Comparison of ENCODE assay signal across 22 mouse cellular contexts in genomic region chr19:58043120-58043519, GRCm38 (mm10).
DNase-seq lines count a peak whose midpoint lies in the region; ATAC-seq and TF ChIP-seq lines count a peak whose summit lies in the region.
"Had no signal": no experiment of that assay in that cellular context is flagged by ENCODE, and none has a peak within 500 bp of the region (broad histone marks: within the 10 kb centered on the region; RNA-seq: fewer than 3 reads in every experiment).

No protein-coding gene starts in this region.

- no peaks in the 10 kb centered on the region for H3K36me3 ChIP-seq in embryonic facial prominence, embryonic 12.5 days
- no peaks in the 10 kb centered on the region; the same call in 1 of the 2 replicates for H3K36me3 ChIP-seq in embryonic facial prominence, embryonic 10.5 days (replicated peaks)
- no peaks in the 10 kb centered on the region for H3K36me3 ChIP-seq in kidney, postnatal 0 days (ENCODE audit: insufficient read depth, low read length)
- H3K36me3 ChIP-seq in liver, embryonic 15.5 days (replicated peaks), result no peaks in the 10 kb centered on the region
- no peaks in the 10 kb centered on the region for H3K36me3 ChIP-seq in liver, embryonic 16.5 days (ENCODE audit: control insufficient read depth, insufficient read depth)
- H3K36me3 ChIP-seq: embryonic facial prominence, embryonic 13.5 days; forebrain, embryonic 12.5 days; G1E had no signal

- H3K27me3 ChIP-seq in embryonic facial prominence, embryonic 12.5 days, result no peaks in the 10 kb centered on the region
- no peaks in the 10 kb centered on the region for H3K27me3 ChIP-seq in embryonic facial prominence, embryonic 10.5 days (replicated peaks; ENCODE audit: low read depth, poor library complexity, severe bottlenecking)
- no peaks in the 10 kb centered on the region for H3K27me3 ChIP-seq in kidney, postnatal 0 days (ENCODE audit: insufficient read depth, low read length)
- H3K27me3 ChIP-seq in liver, embryonic 15.5 days, result no peaks in the 10 kb centered on the region
- no peaks in the 10 kb centered on the region for H3K27me3 ChIP-seq in liver, embryonic 16.5 days (ENCODE audit: control insufficient read depth, insufficient read depth, low read depth, low read length)
- H3K27me3 ChIP-seq: embryonic facial prominence, embryonic 13.5 days had no signal

- H3K4me2 ChIP-seq in embryonic facial prominence, embryonic 12.5 days (replicated peaks), result no peak overlapping the region
- no peak overlapping the region for H3K4me2 ChIP-seq in kidney, postnatal 0 days (ENCODE audit: low read length)
- peak overlapping the region; percentile 30; the same call in 1 of the 2 replicates for H3K4me2 ChIP-seq in liver, embryonic 15.5 days
- H3K4me2 ChIP-seq in liver, embryonic 16.5 days (ENCODE audit: low read depth, low read length), result peak overlapping the region; percentile 40; the same call in 1 of the 2 replicates
- H3K4me2 ChIP-seq: embryonic facial prominence, embryonic 13.5 days; forebrain, embryonic 12.5 days; heart, embryonic 11.5 days had no signal

- WGBS in embryonic facial prominence, embryonic 12.5 days, result 52% methylated on average over 8 of the region's 8 CpGs
- 84% methylated on average over 8 of the region's 8 CpGs for WGBS in embryonic facial prominence, embryonic 10.5 days
- WGBS in kidney, postnatal 0 days, result 53% methylated on average over 8 of the region's 8 CpGs
- WGBS in liver, embryonic 15.5 days (ENCODE audit: insufficient replicate concordance), result 68% methylated on average over 8 of the region's 8 CpGs
- WGBS in liver, embryonic 16.5 days (ENCODE audit: insufficient replicate concordance), result 60% methylated on average over 8 of the region's 8 CpGs

- H3K4me1 ChIP-seq in embryonic facial prominence, embryonic 12.5 days, result peaks cover 17% of the 10 kb centered on the region; the same call in 1 of the 2 replicates
- H3K4me1 ChIP-seq in embryonic facial prominence, embryonic 10.5 days, result peaks cover 14% of the 10 kb centered on the region
- 0 out of 2 replicates have a peak, but pooled peaks cover 4% of the 10 kb centered on the region for H3K4me1 ChIP-seq in kidney, postnatal 0 days (replicated peaks; ENCODE audit: insufficient read depth, low read length)
- H3K4me1 ChIP-seq in liver, embryonic 15.5 days (replicated peaks), result no peaks in the 10 kb centered on the region
- H3K4me1 ChIP-seq in liver, embryonic 16.5 days (ENCODE audit: control insufficient read depth, low read depth, low read length), result no peaks in the 10 kb centered on the region; the same call in 1 of the 2 replicates
- H3K4me1 ChIP-seq: hindbrain, embryonic 10.5 days had no signal

- 0 out of 2 replicates have a peak overlapping the region, but pooled peaks have one; percentile 41 for H3K27ac ChIP-seq in embryonic facial prominence, embryonic 12.5 days
- H3K27ac ChIP-seq in embryonic facial prominence, embryonic 10.5 days (replicated peaks), result no peak overlapping the region
- H3K27ac ChIP-seq in kidney, postnatal 0 days, result no peak overlapping the region
- peak overlapping the region; percentile 57 for H3K27ac ChIP-seq in liver, embryonic 15.5 days (replicated peaks)
- H3K27ac ChIP-seq in liver, embryonic 16.5 days (ENCODE audit: low read length), result peak overlapping the region; percentile 50
- H3K27ac ChIP-seq: embryonic facial prominence, embryonic 13.5 days; forebrain, embryonic 12.5 days; heart, adult 2 months; hindbrain, embryonic 10.5 days had no signal

- H3K9ac ChIP-seq in embryonic facial prominence, embryonic 12.5 days, result no peak overlapping the region
- no peak overlapping the region for H3K9ac ChIP-seq in kidney, postnatal 0 days (ENCODE audit: low read depth, low read length)
- no peak overlapping the region for H3K9ac ChIP-seq in liver, embryonic 15.5 days
- no peak overlapping the region for H3K9ac ChIP-seq in liver, embryonic 16.5 days (ENCODE audit: low read depth, low read length)
- H3K9ac ChIP-seq: embryonic facial prominence, embryonic 13.5 days; forebrain, embryonic 12.5 days had no signal

- ATAC-seq in embryonic facial prominence, embryonic 12.5 days (ENCODE audit: insufficient number of reproducible peaks, insufficient read depth, low FRiP score, low TSS enrichment), result no peak
- ATAC-seq in kidney, postnatal 0 days (replicated peaks; ENCODE audit: low FRiP score, low read depth), result no peak
- peak; percentile 56; the same call in 1 of the 2 replicates for ATAC-seq in liver, embryonic 15.5 days (ENCODE audit: insufficient read depth)
- ATAC-seq in liver, embryonic 16.5 days (ENCODE audit: low read depth), result peak; percentile 44
- ATAC-seq: CD4-positive, CD25-positive, alpha-beta regulatory T cell, adult 4 months; forebrain, embryonic 16.5 days had no signal

- no peak for DNase-seq in embryonic facial prominence, embryonic 10.5 days (ENCODE audit: low spot score)
- peak; percentile 9 for DNase-seq in kidney, postnatal 0 days (ENCODE audit: low spot score)
- no peak for DNase-seq in kidney, adult 9 months
- DNase-seq in liver, result no peak
- DNase-seq: adrenal gland, adult 8-10 months; adrenal gland, postnatal 36 days; B cell, adult 2 months; cerebellum, adult 2 months; cerebellum, postnatal 14 days; embryo, embryonic 11 days; gastrocnemius, postnatal 10 days; heart, adult 2 months had no signal

- no peaks in the 10 kb centered on the region for H3K9me3 ChIP-seq in embryonic facial prominence, embryonic 12.5 days
- H3K9me3 ChIP-seq in embryonic facial prominence, embryonic 10.5 days, result no peaks in the 10 kb centered on the region
- H3K9me3 ChIP-seq in kidney, postnatal 0 days (replicated peaks; ENCODE audit: low read length), result no peaks in the 10 kb centered on the region
- no peaks in the 10 kb centered on the region for H3K9me3 ChIP-seq in liver, embryonic 15.5 days (replicated peaks)
- no peaks in the 10 kb centered on the region for H3K9me3 ChIP-seq in liver, embryonic 16.5 days (replicated peaks; ENCODE audit: control insufficient read depth, low read length)
- H3K9me3 ChIP-seq: embryonic facial prominence, embryonic 13.5 days; forebrain, embryonic 12.5 days; hindbrain, embryonic 10.5 days had no signal

- no peak for TF ChIP-seq CTCF in kidney, postnatal 0 days (IDR thresholded peaks at IDR 0.05; ENCODE audit: low read depth)

- H3K4me3 ChIP-seq in embryonic facial prominence, embryonic 12.5 days, result no peak overlapping the region
- no peak overlapping the region for H3K4me3 ChIP-seq in embryonic facial prominence, embryonic 10.5 days
- H3K4me3 ChIP-seq in kidney, postnatal 0 days (replicated peaks; ENCODE audit: low read depth, low read length), result no peak overlapping the region
- H3K4me3 ChIP-seq in liver, embryonic 15.5 days (replicated peaks), result no peak overlapping the region
- H3K4me3 ChIP-seq in liver, embryonic 16.5 days (ENCODE audit: low read depth, low read length), result no peak overlapping the region
- H3K4me3 ChIP-seq: embryonic facial prominence, embryonic 13.5 days; forebrain, embryonic 12.5 days; heart, adult 2 months; hindbrain, embryonic 10.5 days had no signal

Comparison
In these comparisons a context has a peak if more than half of its experiments do, and no peak if none do; other contexts are left out.
1. H3K27ac ChIP-seq: peak in embryonic facial prominence, embryonic 12.5 days (single experiment), liver, embryonic 15.5 days (single experiment) and liver, embryonic 16.5 days (single experiment); none in embryonic facial prominence, embryonic 10.5 days (single experiment) and kidney, postnatal 0 days (single experiment).
2. ATAC-seq: peak in liver, embryonic 15.5 days (single experiment) and liver, embryonic 16.5 days (single experiment); none in embryonic facial prominence, embryonic 12.5 days (single experiment) and kidney, postnatal 0 days (single experiment).
3. H3K4me2 ChIP-seq: peak in liver, embryonic 15.5 days (single experiment) and liver, embryonic 16.5 days (single experiment); none in embryonic facial prominence, embryonic 12.5 days (single experiment) and kidney, postnatal 0 days (single experiment).